Mouse (Mus musculus) olfactory bulb, adult 2 months (tissue): ENCODE measurements at regions not wholly inside any gene's neighbourhood (a gene's known extent, or its start where the extent isn't known, plus 50 kb on each side); places are given as distances from the start of the nearest gene placed in this dataset.

Source experiments
- CTCF ChIP-seq: fragments of 200-500 bp; IDR thresholded peaks from 2 replicates; pipeline ENCODE4 v1.5.1; 2012; ENCODE audit warnings: low read depth, mild to moderate bottlenecking, low read length, moderate library complexity; ENCODE audit not compliant: insufficient read depth
- POLR2A ChIP-seq: fragments of 200-500 bp; IDR thresholded peaks from 2 replicates; pipeline ENCODE4 v1.6.1; 2012; ENCODE audit warnings: mild to moderate bottlenecking, low read depth, low read length, moderate library complexity; ENCODE audit not compliant: insufficient read depth

DNA sequence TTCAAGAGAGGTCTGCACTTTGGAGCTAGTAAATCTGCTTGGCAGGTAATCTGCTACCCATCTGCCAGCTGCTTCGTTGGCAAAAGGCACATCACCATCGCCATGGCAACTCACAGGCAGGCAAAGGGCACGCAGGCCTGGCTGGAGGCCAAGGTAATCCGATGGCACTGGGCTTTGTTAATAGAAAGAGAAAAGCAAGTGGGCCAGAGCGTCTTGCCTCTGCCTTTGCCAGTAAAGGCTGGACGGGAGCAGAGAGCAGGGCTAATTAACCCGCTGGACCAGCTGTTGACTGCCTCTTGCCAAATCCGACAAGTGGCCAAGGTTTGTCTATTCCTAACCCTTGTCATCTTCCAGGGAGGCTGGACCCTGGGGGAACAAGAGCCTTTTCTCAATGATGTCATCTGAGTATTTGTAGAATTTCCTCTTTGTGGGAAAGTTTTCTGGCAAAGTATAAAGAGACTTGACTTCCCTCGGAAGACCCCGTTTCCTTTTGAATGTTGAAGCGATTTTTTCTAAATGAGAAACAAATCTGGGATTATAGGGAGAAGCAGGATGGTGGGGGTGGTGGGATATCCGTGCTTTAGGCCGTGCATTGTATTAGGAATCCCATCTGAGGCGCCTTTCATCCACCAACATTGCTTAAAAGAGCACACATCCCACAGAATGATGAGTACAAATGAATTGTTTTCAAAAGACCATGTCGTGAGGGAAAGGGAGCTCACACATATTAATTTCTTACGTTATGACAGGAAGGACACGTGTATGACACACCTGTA lies 941.7 kb downstream of the Gsdmc2 start:
- TF ChIP-seq CTCF, result no peak
- no peak for TF ChIP-seq POLR2A
